Mouse (Mus musculus): ENCODE results near the gene G2e3. TPM values are rescaled to one million over a fixed set of nuclear protein-coding genes. Genes with fewer than 3 reads are reported as not detected.

Gene G2e3
- 1.2 and 1.9 TPM in 2 replicates for polyA plus RNA-seq (2012; ENCODE audit: low replicate concordance)

GRCm38 (mm10) chr12:51347988-51348697 lies at the start of gene G2e3:
Gene G2e3 (plus strand): TSS chr12:51348061.

GRCm38 (mm10) chr12:51377003-51377887 lies 29.4 kb downstream of the G2e3 start, which contains the start of gene Scfd1:
Gene Scfd1 (plus strand): TSS chr12:51377510.

Other genes starting within 250 kb of the G2e3 start
- 0.55 and 2.7 TPM in 2 replicates for gene Scfd1, start 29.4 kb downstream of the G2e3 start, polyA plus RNA-seq (2012; ENCODE audit: low replicate concordance)
- gene Coch, start 245.3 kb downstream of the G2e3 start, polyA plus RNA-seq (2012; ENCODE audit: low replicate concordance): 0.77 and 4.0 TPM in 2 replicates

All from hematopoietic multipotent progenitor cell, adult 10-12 weeks (in vitro differentiated cells).